8 mouse cellular contexts compared by ENCODE assay signal in the genomic region with DNA sequence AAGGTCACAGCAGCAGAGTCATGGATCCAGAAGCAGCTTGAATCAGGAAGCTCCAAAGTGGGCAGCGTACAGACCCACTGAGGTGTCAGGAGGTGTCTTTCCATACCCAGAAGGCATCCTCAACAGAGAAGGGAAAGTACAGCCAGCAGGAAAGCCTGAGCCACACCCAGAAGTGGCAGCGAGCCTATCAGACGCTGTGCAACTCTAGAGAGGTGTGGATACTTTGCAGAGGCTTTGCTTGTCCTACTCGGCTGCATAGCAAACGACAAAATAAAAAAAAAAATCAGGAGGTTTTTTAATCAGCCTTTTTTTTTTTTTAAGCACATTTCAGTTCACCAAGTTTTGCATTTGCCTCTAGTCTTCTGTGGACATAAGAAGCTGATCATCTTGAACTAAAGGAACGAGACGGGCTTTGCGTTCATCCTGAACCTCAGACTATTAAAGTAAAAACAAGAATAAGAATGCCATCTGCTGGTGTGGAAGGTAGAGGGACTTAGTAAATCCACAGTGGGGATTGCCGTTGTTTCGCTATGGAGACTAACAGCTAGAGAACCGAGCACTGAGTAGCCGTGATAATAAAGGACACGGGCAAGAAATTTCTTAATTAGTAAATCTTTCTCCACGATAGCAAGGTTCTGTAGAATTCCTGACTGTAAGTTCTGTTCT.
A peak's percentile ranks its signal among the peaks of the same experiment; 100 is the strongest.
DNase-seq lines count a peak whose midpoint lies in the region; ATAC-seq and TF ChIP-seq lines count a peak whose summit lies in the region.

No protein-coding gene starts in this region.

- no peak overlapping the region for H3K9ac ChIP-seq in lung, postnatal 0 days (replicated peaks; ENCODE audit: low read depth)
- H3K9ac ChIP-seq in heart, postnatal 0 days (replicated peaks; ENCODE audit: low read depth, low read length), result no peak overlapping the region

- peak; percentile 99 for ATAC-seq in frontal cortex, adult (ENCODE audit: low TSS enrichment)
- ATAC-seq in lung, postnatal 0 days, result peak; percentile 50; the same call in 1 of the 2 replicates
- no peak; the same call in 1 of the 2 replicates for ATAC-seq in heart, postnatal 0 days (ENCODE audit: insufficient read depth, low read depth)

- TF ChIP-seq EP300 in lung, postnatal 0 days (IDR thresholded peaks at IDR 0.05), result no peak
- no peak for TF ChIP-seq EP300 in heart, postnatal 0 days (IDR thresholded peaks at IDR 0.05; ENCODE audit: low read depth)

- DNase-seq in frontal cortex, postnatal 14 days (ENCODE audit: low spot score in 2 of 2), result no peak
- DNase-seq in lung, postnatal 0 days (ENCODE audit: low spot score), result peak; percentile 17
- no peak for DNase-seq in lung, postnatal 14 days
- DNase-seq in heart, postnatal 0 days (ENCODE audit: low spot score), result peak; percentile 14
- DNase-seq in retina, postnatal 1 day, result peak; percentile 46
- no peak for DNase-seq in gastrocnemius, adult 8-10 months (ENCODE audit: low spot score in 2 of 2)
- no peak for DNase-seq in layer of hippocampus, adult 9-10 months (ENCODE audit: low spot score)

- no peaks in the 10 kb centered on the region for H3K4me1 ChIP-seq in lung, postnatal 0 days (ENCODE audit: insufficient read depth, low read depth, low read length)
- H3K4me1 ChIP-seq in heart, postnatal 0 days (ENCODE audit: control insufficient read depth, insufficient read depth), result no peaks in the 10 kb centered on the region

- H3K36me3 ChIP-seq in lung, postnatal 0 days (ENCODE audit: insufficient read depth, low read length), result no peaks in the 10 kb centered on the region
- H3K36me3 ChIP-seq in heart, postnatal 0 days (replicated peaks; ENCODE audit: control insufficient read depth, insufficient read depth, low read length), result no peaks in the 10 kb centered on the region

- H3K4me3 ChIP-seq in lung, postnatal 0 days (ENCODE audit: low read depth, low read length), result no peak overlapping the region
- peak overlapping the region; percentile 13; the same call in 1 of the 2 replicates for H3K4me3 ChIP-seq in heart, postnatal 0 days (ENCODE audit: low read depth, low read length)

- no peaks in the 10 kb centered on the region for H3K27me3 ChIP-seq in lung, postnatal 0 days (replicated peaks; ENCODE audit: insufficient read depth, low read length)
- H3K27me3 ChIP-seq in heart, postnatal 0 days (ENCODE audit: control insufficient read depth, insufficient read depth, low read length), result no peaks in the 10 kb centered on the region

- peak overlapping the region; percentile 33; the same call in 1 of the 2 replicates for H3K4me2 ChIP-seq in lung, postnatal 0 days (replicated peaks; ENCODE audit: low read depth, low read length)
- H3K4me2 ChIP-seq in heart, postnatal 0 days (ENCODE audit: low read depth, low read length), result peak overlapping the region; percentile 51

- 29% methylated on average over 14 of the region's 14 CpGs for WGBS in lung, postnatal 0 days
- 34% methylated on average over 14 of the region's 14 CpGs for WGBS in heart, postnatal 0 days

- H3K9me3 ChIP-seq in lung, postnatal 0 days (ENCODE audit: low read length), result no peaks in the 10 kb centered on the region
- H3K9me3 ChIP-seq in heart, postnatal 0 days (replicated peaks; ENCODE audit: control insufficient read depth, low read length), result no peaks in the 10 kb centered on the region

- H3K27ac ChIP-seq in lung, postnatal 0 days (ENCODE audit: low read length), result no peak overlapping the region
- H3K27ac ChIP-seq in heart, postnatal 0 days (ENCODE audit: low read depth), result no peak overlapping the region

- TF ChIP-seq CTCF in lung, postnatal 0 days (IDR thresholded peaks at IDR 0.05), result peak; percentile 22; the same call in 1 of the 2 replicates
- TF ChIP-seq CTCF in heart, postnatal 0 days (IDR thresholded peaks at IDR 0.05; ENCODE audit: low read depth), result peak; percentile 11; the same call in 1 of the 2 replicates

Comparison
In these comparisons a context has a peak if more than half of its experiments do, and no peak if none do; other contexts are left out.
1. DNase-seq: peak in lung, postnatal 0 days (single experiment), heart, postnatal 0 days (single experiment) and retina, postnatal 1 day (single experiment); none in frontal cortex, postnatal 14 days (0 of 2), lung, postnatal 14 days (single experiment), gastrocnemius, adult 8-10 months (0 of 2) and layer of hippocampus, adult 9-10 months (single experiment).